Mouse (Mus musculus) testis, adult 2 months (tissue): ENCODE measurements at regions not wholly inside any gene's neighbourhood (a gene's known extent, or its start where the extent isn't known, plus 50 kb on each side); places are given as distances from the start of the nearest gene placed in this dataset.

Experiments used
- CTCF ChIP-seq: fragments of 200-500 bp; IDR thresholded peaks from 2 replicates; pipeline ENCODE4 v1.5.1; 2012; ENCODE audit warnings: low read depth, mild to moderate bottlenecking, inconsistent platforms, low read length, moderate library complexity; ENCODE audit not compliant: control insufficient read depth, insufficient read depth, insufficient replicate concordance
- POLR2A ChIP-seq: fragments of 200-500 bp; IDR thresholded peaks from 2 replicates; pipeline ENCODE4 v1.6.1; 2012; ENCODE audit warnings: low read depth, mild to moderate bottlenecking, inconsistent platforms, low read length, moderate library complexity; ENCODE audit not compliant: control insufficient read depth

- TF ChIP-seq CTCF = no peak
- TF ChIP-seq POLR2A = no peak
Measured at GRCm38 (mm10) chr15:27089155-27089554, 193.8 kb upstream of the Fbxl7 start.
